Mouse (Mus musculus) liver, postnatal 0 days (tissue): ENCODE measurements around the gene Trappc5. TPM values are rescaled to one million over a fixed set of nuclear protein-coding genes. Genes with fewer than 3 reads are reported as not detected.

Experiments
- ATAC-seq: fragments of 200-750 bp; cut with Nextera tagmentation; 2 replicates; pipeline ENCODE4 v1.8.0; 2017; ENCODE audit warnings: mild to moderate bottlenecking, moderate library complexity
- DNase-seq: peaks from one replicate; pipeline ENCODE4 v3.0.0-alpha.2; 2016
- H3K27ac ChIP-seq: fragments of 300-500 bp; sonication (generic); 2 replicates; pipeline ENCODE4 v1.5.1; 2014; ENCODE audit warnings: antibody characterized with exemption, moderate library complexity, mild to moderate bottlenecking, low read depth
- H3K27me3 ChIP-seq: fragments of 300-500 bp; sonication (generic); 2 replicates; pipeline ENCODE4 v1.6.1; 2014; ENCODE audit warnings: low read length, control low read depth, mixed read lengths; ENCODE audit not compliant: insufficient read depth
- H3K36me3 ChIP-seq: fragments of 300-500 bp; sonication (generic); replicated peaks from 2 replicates; pipeline ENCODE4 v1.6.1; 2014; ENCODE audit warnings: mild to moderate bottlenecking, control low read depth, low read length, moderate library complexity, mixed read lengths; ENCODE audit not compliant: insufficient read depth
- H3K4me1 ChIP-seq: fragments of 300-500 bp; sonication (generic); 2 replicates; pipeline ENCODE4 v1.6.1; 2014; ENCODE audit warnings: antibody characterized with exemption, mild to moderate bottlenecking, control low read depth; ENCODE audit not compliant: insufficient read depth
- H3K4me2 ChIP-seq: fragments of 300-500 bp; sonication (generic); 2 replicates; pipeline ENCODE4 v1.6.1; 2014; ENCODE audit warnings: low read depth, mild to moderate bottlenecking, low read length, moderate library complexity, mixed read lengths
- H3K4me3 ChIP-seq: fragments of 300-500 bp; sonication (generic); 2 replicates; pipeline ENCODE4 v1.5.1; 2014; ENCODE audit warnings: low read depth, low read length
- H3K9ac ChIP-seq: fragments of 300-500 bp; sonication (generic); replicated peaks from 2 replicates; pipeline ENCODE4 v1.6.1; 2014; ENCODE audit warnings: mild to moderate bottlenecking, moderate library complexity
- H3K9me3 ChIP-seq: fragments of 300-500 bp; sonication (generic); 2 replicates; pipeline ENCODE4 v1.6.1; 2016; ENCODE audit warnings: mild to moderate bottlenecking, control low read depth, low read length, mixed read lengths
- CTCF ChIP-seq: sonication (generic); IDR thresholded peaks from 2 replicates; pipeline ENCODE4 v1.5.1; 2016; ENCODE audit warnings: antibody characterized with exemption, low read depth
- EP300 ChIP-seq: IDR thresholded peaks from 2 replicates; pipeline ENCODE4 v1.6.1; 2016; ENCODE audit warnings: antibody characterized with exemption, low read depth, mild to moderate bottlenecking
- WGBS: fragments of 180-500 bp; shearing (Covaris S2); extraction: QIAGEN DNeasy Blood & Tissue Kit; methylation state at CpG from one replicate; pipeline ENCODE4 v1.1.7; 2014; ENCODE audit not compliant: insufficient replicate concordance; 5-methylcytosine and 5-hydroxymethylcytosine counted together
- polyA plus RNA-seq: library from polyadenylated mRNA; unstranded; fragments of >200 nt; fragmentation: Nextera tagmentation; extraction: Ambion mirVana; gene quantifications from 2 replicates; pipeline ENCODE4 v1.2.1, GENCODE M21; 2015

Gene Trappc5
- polyA plus RNA-seq, 1 experiment from 2014 or later, result 16.6 TPM

GRCm38 (mm10) chr8:3645804-3646203, 30.3 kb upstream of the Trappc5 start:
- Histone ChIP-seq H3K4me3 (no peak overlapping the region), H3K27ac (peak overlapping the region; percentile 57; the same call in 1 of the 2 replicates), H3K9ac (no peak overlapping the region), H3K36me3 (peaks cover 23% of the 10 kb centered on the region), H3K9me3 (no peaks in the 10 kb centered on the region), H3K27me3 (no peaks in the 10 kb centered on the region), H3K4me2 (no peak overlapping the region), H3K4me1 (no peaks in the 10 kb centered on the region; the same call in 1 of the 2 replicates)
- TF ChIP-seq CTCF (peak; percentile 65), EP300 (no peak)
- ATAC-seq (peak; percentile 81), DNase-seq (peak; percentile 81)
- WGBS, result 9% methylated on average over 5 of the region's 5 CpGs

- 67% methylated on average over 6 of the region's 6 CpGs for WGBS
- 0 out of 2 replicates have a peak overlapping the region, but pooled peaks have one; percentile 7 for H3K4me2 ChIP-seq
- no peak for DNase-seq
- H3K27ac ChIP-seq, result peak overlapping the region; percentile 57
- peaks cover 12% of the 10 kb centered on the region for H3K36me3 ChIP-seq
- H3K4me3 ChIP-seq, result no peak overlapping the region
- no peaks in the 10 kb centered on the region for H3K27me3 ChIP-seq
- no peak for ATAC-seq
- no peak overlapping the region for H3K9ac ChIP-seq
- no peaks in the 10 kb centered on the region for H3K9me3 ChIP-seq
- TF ChIP-seq EP300 (no peak), CTCF (no peak)
- no peaks in the 10 kb centered on the region; the same call in 1 of the 2 replicates for H3K4me1 ChIP-seq
Measured at GRCm38 (mm10) chr8:3646824-3647531, 29.1 kb upstream of the Trappc5 start.

GRCm38 (mm10) chr8:3647561-3647960, 28.5 kb upstream of the Trappc5 start:
- TF ChIP-seq EP300 (no peak), CTCF (no peak)
- 67% methylated on average over 4 of the region's 4 CpGs for WGBS
- DNase-seq (no peak), ATAC-seq (no peak)
- Histone ChIP-seq H3K4me1 (no peaks in the 10 kb centered on the region; the same call in 1 of the 2 replicates), H3K9me3 (no peaks in the 10 kb centered on the region), H3K36me3 (peaks cover 9% of the 10 kb centered on the region), H3K4me3 (no peak overlapping the region), H3K27me3 (no peaks in the 10 kb centered on the region), H3K27ac (peak overlapping the region; percentile 41; the same call in 1 of the 2 replicates), H3K4me2 (no peak overlapping the region), H3K9ac (no peak overlapping the region)

GRCm38 (mm10) chr8:3648268-3648667, 27.8 kb upstream of the Trappc5 start:
- H3K4me2 ChIP-seq, result no peak overlapping the region; the same call in 1 of the 2 replicates
- H3K36me3 ChIP-seq, result peaks cover 4% of the 10 kb centered on the region; the same call in 1 of the 2 replicates
- 36% methylated on average over 2 of the region's 2 CpGs for WGBS
- H3K9me3 ChIP-seq, result no peaks in the 10 kb centered on the region
- peak; percentile 23 for DNase-seq
- no peak overlapping the region for H3K4me3 ChIP-seq
- no peak overlapping the region for H3K9ac ChIP-seq
- TF ChIP-seq CTCF, result no peak
- TF ChIP-seq EP300, result peak; percentile 62
- H3K27me3 ChIP-seq, result no peaks in the 10 kb centered on the region
- H3K27ac ChIP-seq, result peak overlapping the region; percentile 68; the same call in 1 of the 2 replicates
- no peaks in the 10 kb centered on the region; the same call in 1 of the 2 replicates for H3K4me1 ChIP-seq
- peak; percentile 17; the same call in 1 of the 2 replicates for ATAC-seq

- Histone ChIP-seq H3K4me1 (no peaks in the 10 kb centered on the region; the same call in 1 of the 2 replicates), H3K4me3 (no peak overlapping the region), H3K27ac (0 out of 2 replicates have a peak overlapping the region, but pooled peaks have one; percentile 68), H3K36me3 (no peaks in the 10 kb centered on the region), H3K9me3 (no peaks in the 10 kb centered on the region), H3K27me3 (no peaks in the 10 kb centered on the region), H3K4me2 (peak overlapping the region; percentile 28), H3K9ac (no peak overlapping the region)
- no peak for DNase-seq
- no peak for TF ChIP-seq EP300
- no peak for TF ChIP-seq CTCF
- WGBS, result 38% methylated on average over 1 of the region's 1 CpGs
- peak; percentile 24 for ATAC-seq
Measured at GRCm38 (mm10) chr8:3648990-3649389, 27.1 kb upstream of the Trappc5 start.

- TF ChIP-seq CTCF, result no peak
- ATAC-seq, result no peak
- WGBS, result 31% methylated on average over 3 of the region's 3 CpGs
Measured at GRCm38 (mm10) chr8:3652845-3653244, 23.3 kb upstream of the Trappc5 start.

More at GRCm38 (mm10) chr8:3652845-3653244, 23.3 kb upstream of the Trappc5 start:
- Histone ChIP-seq H3K9me3 (no peaks in the 10 kb centered on the region), H3K4me1 (no peaks in the 10 kb centered on the region), H3K9ac (no peak overlapping the region), H3K27me3 (no peaks in the 10 kb centered on the region), H3K4me2 (no peak overlapping the region), H3K4me3 (no peak overlapping the region), H3K27ac (no peak overlapping the region), H3K36me3 (no peaks in the 10 kb centered on the region)
- DNase-seq, result no peak
